Mouse (Mus musculus) brain, adult 10 weeks (tissue): ENCODE data around the gene Wfdc21. TPM values are rescaled to one million over a fixed set of nuclear protein-coding genes. Genes with fewer than 3 reads are reported as not detected.

ENCODE experiments used
- polyA plus RNA-seq: library from polyadenylated mRNA; stranded (reverse); fragments of 350-450 nt; fragmentation: Illumina TruSeq; extraction: RNeasy Lipid Tissue Mini Kit (QIAGEN cat#74804); gene quantifications from one replicate; pipeline ENCODE4 v1.2.3, GENCODE M21; 2015; ENCODE audit warnings: low read depth, low replicate concordance

Gene Wfdc21
- not detected for polyA plus RNA-seq

GRCm38 (mm10) chr11:83746681-83747080 lies at the start of gene Wfdc21:
Gene Wfdc21, plus strand, starts transcription at chr11:83746940.

GRCm38 (mm10) chr11:83703705-83704104 lies 43.0 kb upstream of the Wfdc21 start, which contains the start of gene Wfdc17:
Gene Wfdc17, plus strand, starts transcription at chr11:83703991.

GRCm38 (mm10) chr11:83708715-83709114 lies 38.0 kb upstream of the Wfdc21 start, which contains the start of gene Wfdc18:
Gene Wfdc18, plus strand, starts transcription at chr11:83709015.

GRCm38 (mm10) chr11:83753581-83754181 lies 6.9 kb downstream of the Wfdc21 start, which contains the start of gene Heatr6:
Gene Heatr6, plus strand, starts transcription at chr11:83753696.

Other genes with a start within 250 kb of the Wfdc21 start
- not detected for gene Heatr9, start 224.8 kb upstream of the Wfdc21 start, polyA plus RNA-seq
- not detected for gene Ccl5, start 216.4 kb upstream of the Wfdc21 start, polyA plus RNA-seq
- 3.1 TPM for gene Ccl9, start 168.3 kb upstream of the Wfdc21 start, polyA plus RNA-seq
- 2.6 TPM for gene Ccl6, start 153.9 kb upstream of the Wfdc21 start, polyA plus RNA-seq
- not detected for gene Rpl9-ps1, start 101.3 kb upstream of the Wfdc21 start, polyA plus RNA-seq
- gene Ccl3, start 97.6 kb upstream of the Wfdc21 start, polyA plus RNA-seq: not detected
- gene Ccl4, start 84.4 kb upstream of the Wfdc21 start, polyA plus RNA-seq: not detected
- gene Wfdc17, start 42.9 kb upstream of the Wfdc21 start, polyA plus RNA-seq: 1.2 TPM
- 6.4 TPM for gene Wfdc18, start 37.9 kb upstream of the Wfdc21 start, polyA plus RNA-seq
- 9.1 TPM for gene Heatr6, start 6.8 kb downstream of the Wfdc21 start, polyA plus RNA-seq
- 0.89 TPM for gene Hnf1b, start 103.1 kb downstream of the Wfdc21 start, polyA plus RNA-seq
- 16.6 TPM for gene Ddx52, start 195.1 kb downstream of the Wfdc21 start, polyA plus RNA-seq
- 28.8 TPM for gene Synrg, start 217.5 kb downstream of the Wfdc21 start, polyA plus RNA-seq